ENCODE assay signal across 20 mouse cellular contexts in genomic region chr16:96802636-96803035, GRCm38 (mm10).
DNase-seq lines count a peak whose midpoint lies in the region; ATAC-seq and TF ChIP-seq lines count a peak whose summit lies in the region.
"Had no signal": no experiment of that assay in that cellular context is flagged by ENCODE, and none has a peak within 500 bp of the region (broad histone marks: within the 10 kb centered on the region; RNA-seq: fewer than 3 reads in every experiment).

No protein-coding gene starts in this region.

- peak; percentile 25 to 52 for DNase-seq in cerebellum, adult 2 months
- no peak for DNase-seq in cerebellum, adult 8-10 months
- no peak for DNase-seq in hindbrain, embryonic 14.5 days (ENCODE audit: low spot score)
- no peak for DNase-seq in hindbrain, embryonic 11.5 days (ENCODE audit: low spot score)
- DNase-seq in neural tube, embryonic 10.5 days (ENCODE audit: extremely low spot score, low spot score): no peak
- DNase-seq in kidney, postnatal 4 days: no peak
- DNase-seq in thymus, postnatal 4 days: no peak
- DNase-seq: heart, postnatal 14 days; lung, adult 2 months; lung, postnatal 36 days; spleen, adult 18-20 months; thymus, adult 18-20 months had no signal

- no peak for TF ChIP-seq CTCF in cerebellum, adult 2 months (IDR thresholded peaks at IDR 0.05; ENCODE audit: borderline replicate concordance, insufficient read depth, low read depth, low read length)

- H3K4me1 ChIP-seq in cerebellum, adult 2 months (ENCODE audit: control insufficient read depth, insufficient read depth, low read length): peaks cover 3% of the 10 kb centered on the region; the same call in 1 of the 2 replicates
- H3K4me1 ChIP-seq in hindbrain, embryonic 14.5 days (replicated peaks; ENCODE audit: control insufficient read depth, insufficient read depth, low read length): peaks cover 4% of the 10 kb centered on the region; the same call in 1 of the 2 replicates
- no peaks in the 10 kb centered on the region for H3K4me1 ChIP-seq in hindbrain, embryonic 11.5 days (replicated peaks; ENCODE audit: control insufficient read depth, insufficient read depth, low read length)
- H3K4me1 ChIP-seq in neural tube, embryonic 14.5 days (ENCODE audit: control insufficient read depth, insufficient read depth, low read length): no peaks in the 10 kb centered on the region
- H3K4me1 ChIP-seq: embryonic facial prominence, embryonic 10.5 days; intestine, embryonic 15.5 days; limb, embryonic 10.5 days; midbrain, embryonic 12.5 days had no signal

- no peak overlapping the region for H3K27ac ChIP-seq in cerebellum, adult 2 months (ENCODE audit: insufficient read depth, low read length)
- H3K27ac ChIP-seq in hindbrain, embryonic 14.5 days: no peak overlapping the region
- no peak overlapping the region for H3K27ac ChIP-seq in hindbrain, embryonic 11.5 days (ENCODE audit: low read depth, low read length)
- H3K27ac ChIP-seq in neural tube, embryonic 14.5 days (ENCODE audit: low read depth, low read length): 0 out of 2 replicates have a peak overlapping the region, but pooled peaks have one; percentile 22
- H3K27ac ChIP-seq: embryonic facial prominence, embryonic 10.5 days; intestine, embryonic 15.5 days; limb, embryonic 10.5 days; midbrain, embryonic 12.5 days had no signal

- no peak for TF ChIP-seq POLR2A in cerebellum, adult 2 months (IDR thresholded peaks at IDR 0.05; ENCODE audit: borderline replicate concordance, insufficient read depth, low read length)

- no peaks in the 10 kb centered on the region for H3K9me3 ChIP-seq in hindbrain, embryonic 14.5 days (ENCODE audit: control insufficient read depth, low read length)
- H3K9me3 ChIP-seq in hindbrain, embryonic 11.5 days (ENCODE audit: control insufficient read depth, low read length): no peaks in the 10 kb centered on the region
- H3K9me3 ChIP-seq in neural tube, embryonic 14.5 days (ENCODE audit: control insufficient read depth, low read length): no peaks in the 10 kb centered on the region
- H3K9me3 ChIP-seq: embryonic facial prominence, embryonic 10.5 days; intestine, embryonic 15.5 days; limb, embryonic 10.5 days; midbrain, embryonic 12.5 days had no signal

- peak; percentile 34; the same call in 1 of the 2 replicates for ATAC-seq in hindbrain, embryonic 14.5 days (ENCODE audit: low FRiP score)
- ATAC-seq in hindbrain, embryonic 11.5 days (ENCODE audit: low FRiP score): no peak
- ATAC-seq in neural tube, embryonic 14.5 days (ENCODE audit: low read depth): no peak
- ATAC-seq: intestine, embryonic 15.5 days had no signal

- peaks cover 10% of the 10 kb centered on the region for H3K36me3 ChIP-seq in hindbrain, embryonic 14.5 days (replicated peaks; ENCODE audit: control insufficient read depth, insufficient read depth)
- H3K36me3 ChIP-seq in hindbrain, embryonic 11.5 days (ENCODE audit: control insufficient read depth, insufficient read depth, low read length): no peaks in the 10 kb centered on the region
- no peaks in the 10 kb centered on the region for H3K36me3 ChIP-seq in neural tube, embryonic 14.5 days (ENCODE audit: control insufficient read depth, insufficient read depth, low read length)
- H3K36me3 ChIP-seq: embryonic facial prominence, embryonic 10.5 days; intestine, embryonic 15.5 days; limb, embryonic 10.5 days had no signal

- no peaks in the 10 kb centered on the region for H3K27me3 ChIP-seq in cerebellum, adult 2 months (ENCODE audit: control insufficient read depth, insufficient read depth, low read length)
- H3K27me3 ChIP-seq in hindbrain, embryonic 14.5 days (ENCODE audit: control insufficient read depth, insufficient read depth, low read length): no peaks in the 10 kb centered on the region
- no peaks in the 10 kb centered on the region for H3K27me3 ChIP-seq in hindbrain, embryonic 11.5 days (ENCODE audit: control insufficient read depth, insufficient read depth, low read length)
- no peaks in the 10 kb centered on the region for H3K27me3 ChIP-seq in neural tube, embryonic 14.5 days (ENCODE audit: control insufficient read depth, insufficient read depth, low read length)
- H3K27me3 ChIP-seq: CH12.LX; intestine, embryonic 15.5 days; midbrain, embryonic 12.5 days had no signal

- no peak overlapping the region for H3K9ac ChIP-seq in hindbrain, embryonic 14.5 days
- no peak overlapping the region for H3K9ac ChIP-seq in hindbrain, embryonic 11.5 days (ENCODE audit: low read depth, low read length)
- no peak overlapping the region for H3K9ac ChIP-seq in neural tube, embryonic 14.5 days (replicated peaks; ENCODE audit: low read depth, low read length)
- H3K9ac ChIP-seq: intestine, embryonic 15.5 days; midbrain, embryonic 12.5 days had no signal

- H3K4me3 ChIP-seq in cerebellum, adult 2 months (replicated peaks; ENCODE audit: insufficient read depth, low read depth, low read length): no peak overlapping the region
- H3K4me3 ChIP-seq in hindbrain, embryonic 14.5 days (replicated peaks; ENCODE audit: low read length): no peak overlapping the region
- H3K4me3 ChIP-seq in hindbrain, embryonic 11.5 days (ENCODE audit: low read depth, low read length): no peak overlapping the region
- H3K4me3 ChIP-seq in neural tube, embryonic 14.5 days (ENCODE audit: low read depth, low read length): no peak overlapping the region
- H3K4me3 ChIP-seq: embryonic facial prominence, embryonic 10.5 days; intestine, embryonic 15.5 days; limb, embryonic 10.5 days; midbrain, embryonic 12.5 days had no signal

- WGBS in cerebellum, adult 2 months: 25% methylated on average over 2 of the region's 2 CpGs
- WGBS in hindbrain, embryonic 14.5 days: 82% methylated on average over 2 of the region's 2 CpGs
- WGBS in hindbrain, embryonic 11.5 days: 87% methylated on average over 2 of the region's 2 CpGs
- WGBS in neural tube, embryonic 14.5 days: 67% methylated on average over 2 of the region's 2 CpGs

- H3K4me2 ChIP-seq in hindbrain, embryonic 14.5 days (replicated peaks): no peak overlapping the region
- no peak overlapping the region for H3K4me2 ChIP-seq in hindbrain, embryonic 11.5 days (replicated peaks; ENCODE audit: low read depth, low read length)
- no peak overlapping the region for H3K4me2 ChIP-seq in neural tube, embryonic 14.5 days (ENCODE audit: low read depth, low read length)
- H3K4me2 ChIP-seq: heart, embryonic 11.5 days; intestine, embryonic 15.5 days; liver, embryonic 11.5 days; midbrain, embryonic 12.5 days had no signal

Comparison
In these comparisons a context has a peak if more than half of its experiments do, and no peak if none do; other contexts are left out.
1. DNase-seq: peak in cerebellum, adult 2 months (2 of 2); none in cerebellum, adult 8-10 months (single experiment), hindbrain, embryonic 14.5 days (single experiment), hindbrain, embryonic 11.5 days (single experiment), neural tube, embryonic 10.5 days (single experiment), kidney, postnatal 4 days (0 of 2) and thymus, postnatal 4 days (single experiment).